Mouse (Mus musculus): ENCODE measurements around the gene Olfr435. TPM values are rescaled to one million over a fixed set of nuclear protein-coding genes. Genes with fewer than 3 reads are reported as not detected.
"Not testable (repeated sequence)": the region's sequence is repeated elsewhere in the genome, so short reads cannot be mapped to it uniquely, and the experiment has no call there.

Olfr435 gene
- not detected in 2 replicates for polyA plus RNA-seq (2016; fragmentation: Nextera tagmentation; extraction: Ambion mirVana)

- no peaks in the 10 kb centered on the region for H3K9me3 ChIP-seq
- no peak for ATAC-seq (ENCODE audit: insufficient number of reproducible peaks, insufficient read depth, low FRiP score, low TSS enrichment, low read depth)
- H3K4me1 ChIP-seq (replicated peaks): no peaks in the 10 kb centered on the region
Measured at GRCm38 (mm10) chr6:43196781-43197180, at the start of gene Olfr435. Olfr435 (plus strand) TSS chr6:43197146.

GRCm38 (mm10) chr6:43159502-43159901 lies 37.4 kb upstream of the Olfr435 start:
- Histone ChIP-seq H3K9me3 (no peaks in the 10 kb centered on the region), H3K4me2 (no peak overlapping the region), H3K4me3 (replicated peaks) (no peak overlapping the region), H3K4me1 (replicated peaks) (no peaks in the 10 kb centered on the region), H3K36me3 (no peaks in the 10 kb centered on the region), H3K27ac (no peak overlapping the region), H3K9ac (replicated peaks) (no peak overlapping the region), H3K27me3 (no peaks in the 10 kb centered on the region)
- ATAC-seq (ENCODE audit: insufficient number of reproducible peaks, insufficient read depth, low FRiP score, low TSS enrichment, low read depth): no peak
- WGBS: 70% methylated on average over 1 of the region's 1 CpGs

More at GRCm38 (mm10) chr6:43196781-43197180, at the start of gene Olfr435:
- Histone ChIP-seq H3K36me3 (no peaks in the 10 kb centered on the region), H3K27me3 (no peaks in the 10 kb centered on the region), H3K27ac (no peak within 1 kb of the TSS), H3K9ac (replicated peaks) (no peak within 1 kb of the TSS), H3K4me3 (replicated peaks) (no peak within 1 kb of the TSS), H3K4me2 (no peak within 1 kb of the TSS)

- Histone ChIP-seq H3K4me2 (no peak within 1 kb of the TSS), H3K27ac (no peak within 1 kb of the TSS), H3K27me3 (no peaks in the 10 kb centered on the region), H3K4me3 (replicated peaks) (no peak within 1 kb of the TSS), H3K9ac (replicated peaks) (no peak within 1 kb of the TSS), H3K36me3 (no peaks in the 10 kb centered on the region), H3K4me1 (replicated peaks) (no peaks in the 10 kb centered on the region), H3K9me3 (no peaks in the 10 kb centered on the region)
- no peak for ATAC-seq (ENCODE audit: insufficient number of reproducible peaks, insufficient read depth, low FRiP score, low TSS enrichment, low read depth)
- WGBS: 70% methylated on average over 3 of the region's 3 CpGs
Measured at GRCm38 (mm10) chr6:43162982-43163381, 34.0 kb upstream of the Olfr435 start, which contains the start of gene Olfr437. Olfr437 (plus strand) TSS chr6:43163282.

GRCm38 (mm10) chr6:43167246-43167645 lies 29.7 kb upstream of the Olfr435 start:
- H3K9me3 ChIP-seq: no peaks in the 10 kb centered on the region
- no peak for ATAC-seq (ENCODE audit: insufficient number of reproducible peaks, insufficient read depth, low FRiP score, low TSS enrichment, low read depth)
- H3K4me1 ChIP-seq (replicated peaks): no peaks in the 10 kb centered on the region
- no peak overlapping the region for H3K9ac ChIP-seq (replicated peaks)
- no peak overlapping the region for H3K27ac ChIP-seq
- no peaks in the 10 kb centered on the region for H3K36me3 ChIP-seq
- H3K4me3 ChIP-seq (replicated peaks): no peak overlapping the region
- 94% methylated on average over 4 of the region's 4 CpGs for WGBS
- H3K27me3 ChIP-seq: no peaks in the 10 kb centered on the region
- no peak overlapping the region for H3K4me2 ChIP-seq

- no peaks in the 10 kb centered on the region for H3K36me3 ChIP-seq
- H3K4me1 ChIP-seq (replicated peaks): no peaks in the 10 kb centered on the region
- no peaks in the 10 kb centered on the region for H3K27me3 ChIP-seq
- H3K4me3 ChIP-seq (replicated peaks): no peak within 1 kb of the TSS
- no peak within 1 kb of the TSS for H3K27ac ChIP-seq
- no peak for ATAC-seq (ENCODE audit: insufficient number of reproducible peaks, insufficient read depth, low FRiP score, low TSS enrichment, low read depth)
- H3K9me3 ChIP-seq: no peaks in the 10 kb centered on the region
- 73% methylated on average over 4 of the region's 4 CpGs for WGBS
- H3K9ac ChIP-seq (replicated peaks): no peak within 1 kb of the TSS
- H3K4me2 ChIP-seq: no peak within 1 kb of the TSS
Measured at GRCm38 (mm10) chr6:43171840-43172239, 25.1 kb upstream of the Olfr435 start, which contains the start of gene Olfr13. Olfr13 (plus strand) TSS chr6:43172140.

- Histone ChIP-seq H3K9ac (replicated peaks) (no peak overlapping the region), H3K4me1 (replicated peaks) (no peaks in the 10 kb centered on the region), H3K27me3 (no peaks in the 10 kb centered on the region), H3K36me3 (no peaks in the 10 kb centered on the region), H3K9me3 (no peaks in the 10 kb centered on the region), H3K4me3 (replicated peaks) (no peak overlapping the region), H3K4me2 (no peak overlapping the region), H3K27ac (no peak overlapping the region)
- ATAC-seq (ENCODE audit: insufficient number of reproducible peaks, insufficient read depth, low FRiP score, low TSS enrichment, low read depth): no peak
- 64% methylated on average over 1 of the region's 1 CpGs for WGBS
Measured at GRCm38 (mm10) chr6:43178129-43178528, 18.8 kb upstream of the Olfr435 start.

- Histone ChIP-seq H3K4me2 (no peak overlapping the region), H3K9ac (replicated peaks) (no peak overlapping the region), H3K36me3 (no peaks in the 10 kb centered on the region), H3K27me3 (no peaks in the 10 kb centered on the region), H3K9me3 (no peaks in the 10 kb centered on the region), H3K4me1 (replicated peaks) (no peaks in the 10 kb centered on the region), H3K27ac (no peak overlapping the region), H3K4me3 (replicated peaks) (no peak overlapping the region)
- WGBS: 75% methylated on average over 6 of the region's 6 CpGs
- ATAC-seq (ENCODE audit: insufficient number of reproducible peaks, insufficient read depth, low FRiP score, low TSS enrichment, low read depth): no peak
Measured at GRCm38 (mm10) chr6:43178584-43179501, 18.1 kb upstream of the Olfr435 start.

GRCm38 (mm10) chr6:43190986-43191385 lies 6.0 kb upstream of the Olfr435 start:
- H3K27me3 ChIP-seq: no peaks in the 10 kb centered on the region
- no peaks in the 10 kb centered on the region for H3K36me3 ChIP-seq
- H3K4me3 ChIP-seq (replicated peaks): no peak overlapping the region
- no peak for ATAC-seq (ENCODE audit: insufficient number of reproducible peaks, insufficient read depth, low FRiP score, low TSS enrichment, low read depth)
- H3K27ac ChIP-seq: no peak overlapping the region
- H3K4me2 ChIP-seq: no peak overlapping the region
- no peaks in the 10 kb centered on the region for H3K9me3 ChIP-seq
- no peaks in the 10 kb centered on the region for H3K4me1 ChIP-seq (replicated peaks)
- no peak overlapping the region for H3K9ac ChIP-seq (replicated peaks)
- WGBS: 90% methylated on average over 3 of the region's 3 CpGs

GRCm38 (mm10) chr6:43198094-43198493 lies 1.1 kb downstream of the Olfr435 start:
- H3K9ac ChIP-seq (replicated peaks): no peak overlapping the region
- ATAC-seq (ENCODE audit: insufficient number of reproducible peaks, insufficient read depth, low FRiP score, low TSS enrichment, low read depth): no peak
- H3K4me3 ChIP-seq (replicated peaks): no peak overlapping the region
- H3K9me3 ChIP-seq: no peaks in the 10 kb centered on the region
- H3K4me2 ChIP-seq: no peak overlapping the region
- no peaks in the 10 kb centered on the region for H3K4me1 ChIP-seq (replicated peaks)
- H3K36me3 ChIP-seq: no peaks in the 10 kb centered on the region
- no peaks in the 10 kb centered on the region for H3K27me3 ChIP-seq
- no peak overlapping the region for H3K27ac ChIP-seq
- WGBS: 81% methylated on average over 3 of the region's 3 CpGs

- Histone ChIP-seq H3K4me3 (replicated peaks) (no peak overlapping the region), H3K27me3 (no peaks in the 10 kb centered on the region), H3K9me3 (no peaks in the 10 kb centered on the region), H3K9ac (replicated peaks) (no peak overlapping the region), H3K4me1 (replicated peaks) (no peaks in the 10 kb centered on the region), H3K36me3 (no peaks in the 10 kb centered on the region), H3K27ac (no peak overlapping the region), H3K4me2 (no peak overlapping the region)
- no peak for ATAC-seq (ENCODE audit: insufficient number of reproducible peaks, insufficient read depth, low FRiP score, low TSS enrichment, low read depth)
Measured at GRCm38 (mm10) chr6:43202786-43203185, 5.8 kb downstream of the Olfr435 start.

GRCm38 (mm10) chr6:43205355-43205754 lies 8.4 kb downstream of the Olfr435 start:
- Histone ChIP-seq H3K4me2 (no peak overlapping the region), H3K27ac (no peak overlapping the region), H3K27me3 (no peaks in the 10 kb centered on the region), H3K36me3 (no peaks in the 10 kb centered on the region), H3K9ac (replicated peaks) (no peak overlapping the region), H3K4me3 (replicated peaks) (no peak overlapping the region), H3K9me3 (no peaks in the 10 kb centered on the region), H3K4me1 (replicated peaks) (no peaks in the 10 kb centered on the region)
- no peak for ATAC-seq (ENCODE audit: insufficient number of reproducible peaks, insufficient read depth, low FRiP score, low TSS enrichment, low read depth)
- WGBS: 36% methylated on average over 2 of the region's 2 CpGs

- H3K4me1 ChIP-seq (replicated peaks); H3K9me3 ChIP-seq; H3K36me3 ChIP-seq; H3K27me3 ChIP-seq; ATAC-seq (ENCODE audit: insufficient number of reproducible peaks, insufficient read depth, low FRiP score, low TSS enrichment, low read depth); H3K9ac ChIP-seq (replicated peaks); H3K4me2 ChIP-seq; H3K27ac ChIP-seq; H3K4me3 ChIP-seq (replicated peaks): not testable (repeated sequence)
Measured at GRCm38 (mm10) chr6:43212873-43213272, 15.9 kb downstream of the Olfr435 start, which contains the start of gene Olfr434. Olfr434 (plus strand) TSS chr6:43213021.
